Mouse (Mus musculus) stomach, postnatal 0 days (tissue): ENCODE results near the gene Scin.
A peak's percentile ranks its signal among the peaks of the same experiment; 100 is the strongest.

Experiments used
- CTCF ChIP-seq: IDR thresholded peaks from 2 replicates; pipeline ENCODE4 v1.5.1; 2016; ENCODE audit warnings: antibody characterized with exemption, low read depth, mild to moderate bottlenecking, moderate library complexity
- EP300 ChIP-seq: optimal IDR thresholded peaks from 2 replicates; pipeline ENCODE3; 2016; ENCODE audit warnings: antibody characterized with exemption

- peak; percentile 82 for TF ChIP-seq CTCF
- no peak for TF ChIP-seq EP300
Measured at GRCm38 (mm10) chr12:40082453-40083238, 51.4 kb downstream of the Scin start.
